Mouse (Mus musculus): Measurements from ENCODE around the gene Gm10256.
"Not testable (repeated sequence)": the region's sequence is repeated elsewhere in the genome, so short reads cannot be mapped to it uniquely, and the experiment has no call there.

DNA sequence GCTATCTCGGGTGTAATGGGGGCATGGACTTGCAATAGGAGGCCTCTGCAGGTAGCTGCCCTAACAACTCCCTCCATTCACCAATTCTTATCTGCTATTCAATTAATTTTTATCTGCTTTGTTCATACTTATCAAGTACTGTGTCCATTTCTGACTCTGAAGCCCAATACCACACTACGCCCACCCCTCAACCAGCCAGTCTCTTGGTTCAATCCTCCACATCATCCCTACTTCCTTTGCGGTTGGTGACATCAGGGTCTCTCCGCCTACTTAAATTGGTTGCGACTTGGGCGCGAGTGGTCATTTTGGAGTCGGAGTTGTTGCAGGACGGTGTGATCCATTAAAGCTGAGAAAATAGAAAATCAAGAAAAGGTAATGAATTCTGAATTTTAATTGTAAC is at the start of gene Gm10256, which contains the start of gene Rbmy:
- TF ChIP-seq POLR2A (IDR thresholded peaks at IDR 0.05; ENCODE audit: insufficient read length, low read depth); TCF3 (IDR thresholded peaks at IDR 0.05; ENCODE audit: insufficient read length, low read depth); USF1 (IDR thresholded peaks at IDR 0.05; ENCODE audit: low read depth); TCF12 (IDR thresholded peaks at IDR 0.05; ENCODE audit: insufficient read depth, poor library complexity, severe bottlenecking); POLR2AphosphoS2 (IDR thresholded peaks at IDR 0.05; ENCODE audit: insufficient read length, low read depth); CEBPB (IDR thresholded peaks at IDR 0.05; ENCODE audit: insufficient read depth, poor library complexity, severe bottlenecking); E2F4 (IDR thresholded peaks at IDR 0.05; ENCODE audit: insufficient read depth); SRF (IDR thresholded peaks at IDR 0.05; ENCODE audit: control insufficient read depth, insufficient read length, low read depth); MAX (IDR thresholded peaks at IDR 0.05; ENCODE audit: low read depth); MYOG (IDR thresholded peaks at IDR 0.05; ENCODE audit: control insufficient read depth in 1 of 3, insufficient read depth in 1 of 3, insufficient read length in 2 of 3, low read depth in 2 of 3); REST (IDR thresholded peaks at IDR 0.05; ENCODE audit: insufficient read depth, insufficient read length): not testable (repeated sequence)

Measured in myocyte (in vitro differentiated cells).